Mouse (Mus musculus) myocyte (in vitro differentiated cells): ENCODE results near the gene Tmem87b.

ENCODE experiments used
- CEBPB ChIP-seq: IDR thresholded peaks from 2 replicates; pipeline ENCODE4 v1.6.1; 2011; ENCODE audit warnings: mild to moderate bottlenecking, moderate library complexity; ENCODE audit not compliant: poor library complexity, insufficient read depth, severe bottlenecking
- E2F4 ChIP-seq: IDR thresholded peaks from one replicate; pipeline ENCODE4 v1.6.1; 2011; ENCODE audit warnings: mild to moderate bottlenecking, control low read depth, moderate library complexity; ENCODE audit not compliant: insufficient read depth
- MAX ChIP-seq: IDR thresholded peaks from one replicate; pipeline ENCODE4 v1.6.1; 2011; ENCODE audit warnings: low read depth, mild to moderate bottlenecking, control low read depth
- MYOD1 ChIP-seq, 3 experiments: IDR thresholded peaks; one replicate each; pipeline ENCODE4 v1.6.1; 2011; ENCODE audit warnings: control low read depth in 2 of 3, low read depth in 2 of 3, mild to moderate bottlenecking in 2 of 3, moderate library complexity in 1 of 3; ENCODE audit not compliant: insufficient read length in 2 of 3, control insufficient read depth in 1 of 3
- MYOG ChIP-seq, 3 experiments: IDR thresholded peaks; one replicate each; pipeline ENCODE4 v1.6.1; 2011; ENCODE audit warnings: control low read depth in 2 of 3, low read depth in 2 of 3, mild to moderate bottlenecking in 2 of 3; ENCODE audit not compliant: insufficient read length in 2 of 3, control insufficient read depth in 1 of 3, insufficient read depth in 1 of 3
- POLR2A ChIP-seq: IDR thresholded peaks from one replicate; pipeline ENCODE4 v1.6.1; 2011; ENCODE audit warnings: low read depth, mild to moderate bottlenecking, control low read depth, moderate library complexity; ENCODE audit not compliant: insufficient read length
- POLR2AphosphoS2 ChIP-seq: IDR thresholded peaks from one replicate; pipeline ENCODE4 v1.6.1; 2011; ENCODE audit warnings: low read depth, control low read depth; ENCODE audit not compliant: insufficient read length
- TCF12 ChIP-seq: IDR thresholded peaks from one replicate; pipeline ENCODE4 v1.6.1; 2011; ENCODE audit warnings: mild to moderate bottlenecking, control low read depth; ENCODE audit not compliant: poor library complexity, insufficient read depth, severe bottlenecking
- TCF3 ChIP-seq: IDR thresholded peaks from one replicate; pipeline ENCODE4 v1.6.1; 2011; ENCODE audit warnings: low read depth, control low read depth; ENCODE audit not compliant: insufficient read length

DNA sequence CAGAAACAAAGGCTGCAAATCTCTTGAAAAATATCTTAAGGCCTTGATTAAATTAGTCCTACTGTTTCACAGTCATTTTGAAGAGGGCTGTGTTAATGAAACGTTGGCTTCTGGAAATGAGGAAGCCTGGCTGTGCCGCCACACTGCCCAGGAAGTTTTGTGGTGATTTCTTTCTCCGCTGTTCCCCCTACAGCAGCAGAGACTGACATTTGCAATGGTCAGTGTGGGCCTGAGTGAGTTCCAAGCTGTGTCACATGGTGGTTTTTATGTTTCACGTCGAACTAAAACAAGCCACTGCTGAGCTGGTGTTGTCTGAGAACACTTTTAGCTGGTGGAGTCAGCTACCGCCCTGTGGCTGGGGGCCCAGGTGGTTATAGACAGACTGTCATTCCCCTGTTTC, 21.5 kb upstream of the Tmem87b start:
- TF ChIP-seq POLR2A (no peak), CEBPB (no peak), TCF3 (no peak), MYOG (IDR thresholded peaks at IDR 0.05; ENCODE audit: control insufficient read depth in 1 of 3, insufficient read depth in 1 of 3, insufficient read length in 2 of 3, low read depth in 2 of 3) (no peak), MAX (no peak), E2F4 (no peak), TCF12 (no peak), POLR2AphosphoS2 (no peak), MYOD1 (IDR thresholded peaks at IDR 0.05; ENCODE audit: control insufficient read depth in 1 of 3, insufficient read length in 2 of 3, low read depth in 2 of 3) (no peak)
